Mouse (Mus musculus) intestine, embryonic 15.5 days (tissue): ENCODE data around the gene Pde4dip. TPM values are rescaled to one million over a fixed set of nuclear protein-coding genes. Genes with fewer than 3 reads are reported as not detected.
A peak's percentile ranks its signal among the peaks of the same experiment; 100 is the strongest.

Experiments
- ATAC-seq: fragments of 200-750 bp; cut with Nextera tagmentation; 2 replicates; pipeline ENCODE4 v1.8.0; 2017; ENCODE audit warnings: moderate TSS enrichment, moderate library complexity
- H3K27ac ChIP-seq: fragments of 300-500 bp; sonication (generic); 2 replicates; pipeline ENCODE4 v1.5.1; 2015; ENCODE audit warnings: mild to moderate bottlenecking, inconsistent platforms
- H3K27me3 ChIP-seq: fragments of 300-500 bp; sonication (generic); replicated peaks from 2 replicates; pipeline ENCODE4 v1.6.1; 2015; ENCODE audit warnings: inconsistent platforms
- H3K36me3 ChIP-seq: fragments of 300-500 bp; sonication (generic); 2 replicates; pipeline ENCODE4 v1.6.1; 2015; ENCODE audit warnings: inconsistent platforms
- H3K4me1 ChIP-seq: fragments of 300-500 bp; sonication (generic); replicated peaks from 2 replicates; pipeline ENCODE4 v1.6.1; 2015; ENCODE audit warnings: inconsistent platforms
- H3K4me2 ChIP-seq: fragments of 300-500 bp; sonication (generic); replicated peaks from 2 replicates; pipeline ENCODE4 v1.6.1; 2015; ENCODE audit warnings: mild to moderate bottlenecking, inconsistent platforms
- H3K4me3 ChIP-seq: fragments of 300-500 bp; sonication (generic); replicated peaks from 2 replicates; pipeline ENCODE4 v1.5.1; 2015; ENCODE audit warnings: inconsistent platforms
- H3K9ac ChIP-seq: fragments of 300-500 bp; sonication (generic); 2 replicates; pipeline ENCODE4 v1.6.1; 2015; ENCODE audit warnings: inconsistent platforms
- H3K9me3 ChIP-seq: fragments of 300-500 bp; sonication (generic); 2 replicates; pipeline ENCODE4 v1.6.1; 2016; ENCODE audit warnings: inconsistent platforms
- WGBS: fragments of 180-500 bp; shearing (Covaris S2); methylation state at CpG from one replicate; pipeline ENCODE4 v1.1.7; 2015; 5-methylcytosine and 5-hydroxymethylcytosine counted together
- polyA plus RNA-seq: library from polyadenylated mRNA; unstranded; fragments of >200 nt; fragmentation: Nextera tagmentation; extraction: Ambion mirVana; gene quantifications from 2 replicates; pipeline ENCODE4 v1.2.1, GENCODE M21; 2015

Pde4dip gene
- polyA plus RNA-seq, 1 experiment from 2014 or later = 23.8 TPM

GRCm38 (mm10) chr3:97774861-97775260, 113.6 kb downstream of the Pde4dip start:
- ATAC-seq = no peak
- Histone ChIP-seq H3K4me3 (no peak overlapping the region), H3K9me3 (no peaks in the 10 kb centered on the region), H3K27ac (no peak overlapping the region), H3K9ac (no peak overlapping the region), H3K27me3 (no peaks in the 10 kb centered on the region), H3K4me1 (no peaks in the 10 kb centered on the region), H3K4me2 (no peak overlapping the region), H3K36me3 (no peaks in the 10 kb centered on the region)
- 69% methylated on average over 1 of the region's 1 CpGs for WGBS

GRCm38 (mm10) chr3:97767771-97768762, 120.4 kb downstream of the Pde4dip start:
- H3K27ac ChIP-seq = peak overlapping the region; percentile 93
- H3K36me3 ChIP-seq = no peaks in the 10 kb centered on the region
- peak; percentile 98 for ATAC-seq
- H3K9ac ChIP-seq = peak overlapping the region; percentile 80
- H3K4me1 ChIP-seq = peaks cover 15% of the 10 kb centered on the region
- H3K4me3 ChIP-seq = peak overlapping the region; percentile 86
- H3K9me3 ChIP-seq = no peaks in the 10 kb centered on the region
- WGBS = 2% methylated on average over 47 of the region's 47 CpGs
- no peaks in the 10 kb centered on the region for H3K27me3 ChIP-seq
- H3K4me2 ChIP-seq = peak overlapping the region; percentile 79

GRCm38 (mm10) chr3:97767041-97767770, 121.3 kb downstream of the Pde4dip start:
- peak overlapping the region; percentile 86 for H3K4me3 ChIP-seq
- peak overlapping the region; percentile 79 for H3K4me2 ChIP-seq
- no peak; the same call in 1 of the 2 replicates for ATAC-seq
- peak overlapping the region; percentile 80 for H3K9ac ChIP-seq
- no peaks in the 10 kb centered on the region for H3K36me3 ChIP-seq
- WGBS = 3% methylated on average over 40 of the region's 40 CpGs
- no peaks in the 10 kb centered on the region for H3K27me3 ChIP-seq
- peaks cover 15% of the 10 kb centered on the region for H3K4me1 ChIP-seq
- H3K9me3 ChIP-seq = no peaks in the 10 kb centered on the region
- H3K27ac ChIP-seq = peak overlapping the region; percentile 93

GRCm38 (mm10) chr3:97766459-97766858, 122.0 kb downstream of the Pde4dip start:
- Histone ChIP-seq H3K27ac (peak overlapping the region; percentile 93; the same call in 1 of the 2 replicates), H3K4me1 (peaks cover 15% of the 10 kb centered on the region), H3K9me3 (no peaks in the 10 kb centered on the region), H3K4me3 (peak overlapping the region; percentile 86), H3K9ac (peak overlapping the region; percentile 80), H3K4me2 (peak overlapping the region; percentile 79), H3K27me3 (no peaks in the 10 kb centered on the region), H3K36me3 (no peaks in the 10 kb centered on the region)
- 44% methylated on average over 9 of the region's 9 CpGs for WGBS
- ATAC-seq = no peak

- H3K27me3 ChIP-seq = no peaks in the 10 kb centered on the region
- WGBS = 46% methylated on average over 5 of the region's 5 CpGs
- no peak for ATAC-seq
- no peak overlapping the region for H3K9ac ChIP-seq
- peak overlapping the region; percentile 24 for H3K27ac ChIP-seq
- peaks cover 17% of the 10 kb centered on the region for H3K4me1 ChIP-seq
- H3K36me3 ChIP-seq = no peaks in the 10 kb centered on the region
- peak overlapping the region; percentile 9; the same call in 1 of the 2 replicates for H3K4me3 ChIP-seq
- peak overlapping the region; percentile 36 for H3K4me2 ChIP-seq
- H3K9me3 ChIP-seq = no peaks in the 10 kb centered on the region
Measured at GRCm38 (mm10) chr3:97764152-97764551, 124.4 kb downstream of the Pde4dip start.

- peaks cover 18% of the 10 kb centered on the region for H3K4me1 ChIP-seq
- peaks cover 9% of the 10 kb centered on the region for H3K36me3 ChIP-seq
- H3K4me2 ChIP-seq = no peak overlapping the region
- H3K9me3 ChIP-seq = no peaks in the 10 kb centered on the region
- no peaks in the 10 kb centered on the region for H3K27me3 ChIP-seq
- ATAC-seq = no peak
- no peak overlapping the region for H3K4me3 ChIP-seq
- WGBS = 49% methylated on average over 6 of the region's 6 CpGs
- no peak overlapping the region for H3K27ac ChIP-seq
- H3K9ac ChIP-seq = no peak overlapping the region
Measured at GRCm38 (mm10) chr3:97761951-97762350, 126.6 kb downstream of the Pde4dip start.

- no peaks in the 10 kb centered on the region for H3K9me3 ChIP-seq
- no peak overlapping the region for H3K4me3 ChIP-seq
- 88% methylated on average over 5 of the region's 5 CpGs for WGBS
- H3K27me3 ChIP-seq = no peaks in the 10 kb centered on the region
- no peak overlapping the region for H3K27ac ChIP-seq
- no peak overlapping the region for H3K9ac ChIP-seq
- peaks cover 13% of the 10 kb centered on the region for H3K4me1 ChIP-seq
- H3K36me3 ChIP-seq = peaks cover 11% of the 10 kb centered on the region
- ATAC-seq = no peak
- H3K4me2 ChIP-seq = no peak overlapping the region
Measured at GRCm38 (mm10) chr3:97761168-97761567, 127.3 kb downstream of the Pde4dip start.

- no peak overlapping the region for H3K27ac ChIP-seq
- 58% methylated on average over 5 of the region's 5 CpGs for WGBS
- peaks cover 7% of the 10 kb centered on the region for H3K4me1 ChIP-seq
- peaks cover 19% of the 10 kb centered on the region for H3K36me3 ChIP-seq
- ATAC-seq = no peak
- no peaks in the 10 kb centered on the region for H3K27me3 ChIP-seq
- no peak overlapping the region for H3K9ac ChIP-seq
- no peak overlapping the region for H3K4me3 ChIP-seq
- no peak overlapping the region for H3K4me2 ChIP-seq
- H3K9me3 ChIP-seq = no peaks in the 10 kb centered on the region
Measured at GRCm38 (mm10) chr3:97759846-97760245, 128.7 kb downstream of the Pde4dip start.

GRCm38 (mm10) chr3:97757501-97757900, 131.0 kb downstream of the Pde4dip start:
- no peak overlapping the region for H3K4me3 ChIP-seq
- ATAC-seq = no peak
- no peaks in the 10 kb centered on the region for H3K9me3 ChIP-seq
- 91% methylated on average over 10 of the region's 10 CpGs for WGBS
- 0 out of 2 replicates have a peak overlapping the region, but pooled peaks have one; percentile 80 for H3K27ac ChIP-seq
- peaks cover 31% of the 10 kb centered on the region for H3K36me3 ChIP-seq
- no peak overlapping the region for H3K4me2 ChIP-seq
- H3K4me1 ChIP-seq = peaks cover 4% of the 10 kb centered on the region; the same call in 1 of the 2 replicates
- no peak overlapping the region for H3K9ac ChIP-seq
- H3K27me3 ChIP-seq = no peaks in the 10 kb centered on the region

- Histone ChIP-seq H3K27ac (peak overlapping the region; percentile 80), H3K36me3 (peaks cover 41% of the 10 kb centered on the region), H3K4me1 (0 out of 2 replicates have a peak, but pooled peaks cover 4% of the 10 kb centered on the region), H3K4me3 (no peak overlapping the region), H3K4me2 (peak overlapping the region; percentile 39; the same call in 1 of the 2 replicates), H3K9ac (no peak overlapping the region), H3K9me3 (no peaks in the 10 kb centered on the region), H3K27me3 (no peaks in the 10 kb centered on the region)
- 70% methylated on average over 20 of the region's 20 CpGs for WGBS
- ATAC-seq = peak; percentile 96
Measured at GRCm38 (mm10) chr3:97756283-97757074, 132.0 kb downstream of the Pde4dip start.

GRCm38 (mm10) chr3:97755411-97755810, 133.1 kb downstream of the Pde4dip start:
- Histone ChIP-seq H3K9ac (no peak overlapping the region), H3K4me1 (0 out of 2 replicates have a peak, but pooled peaks cover 4% of the 10 kb centered on the region), H3K9me3 (no peaks in the 10 kb centered on the region), H3K36me3 (peaks cover 41% of the 10 kb centered on the region), H3K4me2 (no peak overlapping the region), H3K4me3 (no peak overlapping the region), H3K27ac (no peak overlapping the region), H3K27me3 (no peaks in the 10 kb centered on the region)
- no peak for ATAC-seq
- 91% methylated on average over 14 of the region's 14 CpGs for WGBS
